Mouse (Mus musculus): ENCODE results near the gene Nfatc2. TPM values are rescaled to one million over a fixed set of nuclear protein-coding genes. Genes with fewer than 3 reads are reported as not detected.

Nfatc2 gene
- polyA plus RNA-seq, 1 experiment, result 1.0 TPM

- H3K4me1 ChIP-seq, result peaks cover 72% of the 10 kb centered on the region
- peaks cover 61% of the 10 kb centered on the region for H3K36me3 ChIP-seq (replicated peaks; ENCODE audit: low read length)
- peaks cover 17% of the 10 kb centered on the region for H3K9me3 ChIP-seq
- no peaks in the 10 kb centered on the region for H3K27me3 ChIP-seq (replicated peaks)
- H3K4me3 ChIP-seq (replicated peaks), result peak overlapping the region; percentile 18
- TF ChIP-seq FLI1 (IDR thresholded peaks at IDR 0.05; ENCODE audit: low read length) (no peak), GATA1 (IDR thresholded peaks at IDR 0.05; ENCODE audit: borderline replicate concordance, low read length) (no peak)
Observed at GRCm38 (mm10) chr2:168515466-168515865, 86.0 kb downstream of the Nfatc2 start.

GRCm38 (mm10) chr2:168514131-168514530, 87.3 kb downstream of the Nfatc2 start:
- no peak for TF ChIP-seq GATA1 (IDR thresholded peaks at IDR 0.05; ENCODE audit: borderline replicate concordance, low read length)
- no peak for TF ChIP-seq FLI1 (IDR thresholded peaks at IDR 0.05; ENCODE audit: low read length)
- Histone ChIP-seq H3K36me3 (replicated peaks; ENCODE audit: low read length) (peaks cover 48% of the 10 kb centered on the region), H3K4me1 (peaks cover 66% of the 10 kb centered on the region), H3K9me3 (peaks cover 10% of the 10 kb centered on the region), H3K4me3 (replicated peaks) (no peak overlapping the region), H3K27me3 (replicated peaks) (no peaks in the 10 kb centered on the region)

DNA sequence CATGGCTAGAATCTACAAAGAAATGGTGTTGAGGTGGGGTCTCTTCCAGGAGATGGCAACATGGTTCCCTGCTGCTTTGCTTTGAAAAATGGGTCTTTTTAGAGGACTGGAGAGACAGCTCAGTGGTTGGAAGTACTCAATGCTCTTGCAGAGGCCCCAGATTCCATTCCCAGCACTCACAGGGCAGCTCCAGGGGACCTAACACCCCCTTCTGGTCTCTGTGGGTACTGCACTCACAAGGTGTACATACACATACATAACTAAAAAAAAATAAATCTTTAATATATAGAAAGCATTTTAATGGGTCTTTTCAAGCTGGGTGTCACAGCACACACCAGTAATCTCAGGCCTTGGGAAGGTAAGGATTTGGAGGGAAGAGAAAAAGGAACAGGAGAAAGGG, 89.9 kb downstream of the Nfatc2 start:
- TF ChIP-seq GATA1 (IDR thresholded peaks at IDR 0.05; ENCODE audit: borderline replicate concordance, low read length) (no peak), FLI1 (IDR thresholded peaks at IDR 0.05; ENCODE audit: low read length) (no peak)
- Histone ChIP-seq H3K9me3 (peaks cover 10% of the 10 kb centered on the region), H3K36me3 (replicated peaks; ENCODE audit: low read length) (peaks cover 39% of the 10 kb centered on the region), H3K4me3 (replicated peaks) (no peak overlapping the region), H3K27me3 (replicated peaks) (peaks cover 6% of the 10 kb centered on the region), H3K4me1 (peaks cover 40% of the 10 kb centered on the region)

GRCm38 (mm10) chr2:168508469-168509198, 92.8 kb downstream of the Nfatc2 start:
- no peak overlapping the region for H3K4me3 ChIP-seq (replicated peaks)

GRCm38 (mm10) chr2:168504431-168505182, 96.8 kb downstream of the Nfatc2 start:
- no peaks in the 10 kb centered on the region for H3K9me3 ChIP-seq
- peaks cover 45% of the 10 kb centered on the region for H3K36me3 ChIP-seq (replicated peaks; ENCODE audit: low read length)
- H3K4me3 ChIP-seq (replicated peaks), result no peak overlapping the region
- TF ChIP-seq GATA1 (IDR thresholded peaks at IDR 0.05; ENCODE audit: borderline replicate concordance, low read length) (no peak), FLI1 (IDR thresholded peaks at IDR 0.05; ENCODE audit: low read length) (no peak)
- peaks cover 44% of the 10 kb centered on the region for H3K4me1 ChIP-seq
- H3K27me3 ChIP-seq (replicated peaks), result peaks cover 27% of the 10 kb centered on the region

More at GRCm38 (mm10) chr2:168508469-168509198, 92.8 kb downstream of the Nfatc2 start:
- peaks cover 16% of the 10 kb centered on the region for H3K27me3 ChIP-seq (replicated peaks)
- H3K36me3 ChIP-seq (replicated peaks; ENCODE audit: low read length), result peaks cover 58% of the 10 kb centered on the region
- peaks cover 10% of the 10 kb centered on the region for H3K9me3 ChIP-seq
- TF ChIP-seq FLI1 (IDR thresholded peaks at IDR 0.05; ENCODE audit: low read length) (no peak), GATA1 (IDR thresholded peaks at IDR 0.05; ENCODE audit: borderline replicate concordance, low read length) (no peak)
- H3K4me1 ChIP-seq, result peaks cover 23% of the 10 kb centered on the region

GRCm38 (mm10) chr2:168503735-168504134, 97.7 kb downstream of the Nfatc2 start:
- H3K4me1 ChIP-seq, result peaks cover 52% of the 10 kb centered on the region
- no peak overlapping the region for H3K4me3 ChIP-seq (replicated peaks)
- no peaks in the 10 kb centered on the region for H3K9me3 ChIP-seq
- no peak for TF ChIP-seq GATA1 (IDR thresholded peaks at IDR 0.05; ENCODE audit: borderline replicate concordance, low read length)
- no peak for TF ChIP-seq FLI1 (IDR thresholded peaks at IDR 0.05; ENCODE audit: low read length)
- H3K36me3 ChIP-seq (replicated peaks; ENCODE audit: low read length), result peaks cover 47% of the 10 kb centered on the region
- peaks cover 29% of the 10 kb centered on the region for H3K27me3 ChIP-seq (replicated peaks)

GRCm38 (mm10) chr2:168500750-168501149, 100.7 kb downstream of the Nfatc2 start:
- H3K36me3 ChIP-seq (replicated peaks; ENCODE audit: low read length), result peaks cover 37% of the 10 kb centered on the region

GRCm38 (mm10) chr2:168500244-168500643, 101.2 kb downstream of the Nfatc2 start:
- Histone ChIP-seq H3K36me3 (replicated peaks; ENCODE audit: low read length) (peaks cover 33% of the 10 kb centered on the region), H3K9me3 (no peaks in the 10 kb centered on the region), H3K4me1 (peaks cover 60% of the 10 kb centered on the region), H3K4me3 (replicated peaks) (peak overlapping the region; percentile 46), H3K27me3 (replicated peaks) (peaks cover 18% of the 10 kb centered on the region)
- no peak for TF ChIP-seq GATA1 (IDR thresholded peaks at IDR 0.05; ENCODE audit: borderline replicate concordance, low read length)
- no peak for TF ChIP-seq FLI1 (IDR thresholded peaks at IDR 0.05; ENCODE audit: low read length)

More at GRCm38 (mm10) chr2:168500750-168501149, 100.7 kb downstream of the Nfatc2 start:
- no peak for TF ChIP-seq FLI1 (IDR thresholded peaks at IDR 0.05; ENCODE audit: low read length)
- no peak for TF ChIP-seq GATA1 (IDR thresholded peaks at IDR 0.05; ENCODE audit: borderline replicate concordance, low read length)
- peak overlapping the region; percentile 56 for H3K4me3 ChIP-seq (replicated peaks)
- H3K27me3 ChIP-seq (replicated peaks), result peaks cover 21% of the 10 kb centered on the region
- H3K4me1 ChIP-seq, result peaks cover 55% of the 10 kb centered on the region
- H3K9me3 ChIP-seq, result no peaks in the 10 kb centered on the region

GRCm38 (mm10) chr2:168491791-168492190, 109.7 kb downstream of the Nfatc2 start:
- Histone ChIP-seq H3K4me3 (replicated peaks) (no peak overlapping the region), H3K9me3 (peaks cover 15% of the 10 kb centered on the region), H3K4me1 (peaks cover 64% of the 10 kb centered on the region), H3K36me3 (replicated peaks; ENCODE audit: low read length) (peaks cover 17% of the 10 kb centered on the region), H3K27me3 (replicated peaks) (peaks cover 24% of the 10 kb centered on the region)
- TF ChIP-seq GATA1 (IDR thresholded peaks at IDR 0.05; ENCODE audit: borderline replicate concordance, low read length) (no peak), FLI1 (IDR thresholded peaks at IDR 0.05; ENCODE audit: low read length) (no peak)

GRCm38 (mm10) chr2:168489953-168490352, 111.5 kb downstream of the Nfatc2 start:
- Histone ChIP-seq H3K4me3 (replicated peaks) (no peak overlapping the region), H3K36me3 (replicated peaks; ENCODE audit: low read length) (peaks cover 17% of the 10 kb centered on the region), H3K27me3 (replicated peaks) (peaks cover 24% of the 10 kb centered on the region), H3K9me3 (peaks cover 15% of the 10 kb centered on the region), H3K4me1 (peaks cover 56% of the 10 kb centered on the region)
- TF ChIP-seq GATA1 (IDR thresholded peaks at IDR 0.05; ENCODE audit: borderline replicate concordance, low read length), result no peak
- TF ChIP-seq FLI1 (IDR thresholded peaks at IDR 0.05; ENCODE audit: low read length), result no peak

Measured in megakaryocyte, embryonic 14.5 days (primary cell).